ENCODE assay signal across 8 mouse cellular contexts in genomic region chr14:11555521-11556355, GRCm38 (mm10). TPM values are rescaled to one million over a fixed set of nuclear protein-coding genes. Genes with fewer than 3 reads are reported as not detected.
DNase-seq lines count a peak whose midpoint lies in the region; ATAC-seq and TF ChIP-seq lines count a peak whose summit lies in the region.

No protein-coding gene starts in this region.

- H3K27ac ChIP-seq in spleen, adult 2 months (ENCODE audit: insufficient read depth, low read length) = no peak overlapping the region
- H3K27ac ChIP-seq in embryonic facial prominence, embryonic 11.5 days (replicated peaks; ENCODE audit: low read depth, low read length) = 0 out of 2 replicates have a peak overlapping the region, but pooled peaks have one; percentile 4
- H3K27ac ChIP-seq in heart, embryonic 13.5 days (replicated peaks) = no peak overlapping the region
- H3K27ac ChIP-seq in liver, postnatal 0 days (ENCODE audit: low read depth) = no peak overlapping the region
- H3K27ac ChIP-seq in stomach, embryonic 14.5 days (ENCODE audit: low read length) = 0 out of 2 replicates have a peak overlapping the region, but pooled peaks have one; percentile 98

- TF ChIP-seq EP300 in liver, postnatal 0 days (IDR thresholded peaks at IDR 0.05; ENCODE audit: low read depth) = no peak

- DNase-seq in spleen, adult 2 months (ENCODE audit: low read depth in 1 of 2, low spot score in 2 of 2) = no peak
- DNase-seq in spleen, postnatal 36 days (ENCODE audit: low spot score in 2 of 2) = no peak
- peak; percentile 28 for DNase-seq in embryonic facial prominence, embryonic 11.5 days (ENCODE audit: low spot score)
- DNase-seq in kidney, postnatal 14 days = peak; percentile 24
- no peak for DNase-seq in liver, postnatal 0 days
- no peak for DNase-seq in urinary bladder, adult 2 months (ENCODE audit: low spot score)

- peak overlapping the region; percentile 96 for H3K9ac ChIP-seq in embryonic facial prominence, embryonic 11.5 days (replicated peaks; ENCODE audit: low read length)
- H3K9ac ChIP-seq in heart, embryonic 13.5 days = peak overlapping the region; percentile 96
- H3K9ac ChIP-seq in liver, postnatal 0 days (replicated peaks) = 0 out of 2 replicates have a peak overlapping the region, but pooled peaks have one; percentile 71
- peak overlapping the region; percentile 85 for H3K9ac ChIP-seq in stomach, embryonic 14.5 days (replicated peaks; ENCODE audit: low read depth, low read length)

- ATAC-seq in embryonic facial prominence, embryonic 11.5 days (replicated peaks; ENCODE audit: insufficient number of reproducible peaks, low FRiP score, low TSS enrichment, low read depth) = no peak
- no peak for ATAC-seq in heart, embryonic 13.5 days (ENCODE audit: extremely low read depth, insufficient number of reproducible peaks, low FRiP score, low TSS enrichment)
- ATAC-seq in liver, postnatal 0 days = no peak
- ATAC-seq in stomach, embryonic 14.5 days (ENCODE audit: insufficient number of reproducible peaks, insufficient read depth, low FRiP score, low read depth) = no peak

- H3K9me3 ChIP-seq in embryonic facial prominence, embryonic 11.5 days (replicated peaks; ENCODE audit: control insufficient read depth, low read length) = no peaks in the 10 kb centered on the region
- no peaks in the 10 kb centered on the region for H3K9me3 ChIP-seq in heart, embryonic 13.5 days
- no peaks in the 10 kb centered on the region for H3K9me3 ChIP-seq in liver, postnatal 0 days (ENCODE audit: low read length)
- no peaks in the 10 kb centered on the region for H3K9me3 ChIP-seq in stomach, embryonic 14.5 days (ENCODE audit: control insufficient read depth, low read depth, low read length)

- 8% methylated on average over 35 of the region's 35 CpGs for WGBS in spleen, adult 2 months
- under 1% methylated on average over 35 of the region's 35 CpGs for WGBS in embryonic facial prominence, embryonic 11.5 days
- WGBS in heart, embryonic 13.5 days = under 1% methylated on average over 35 of the region's 35 CpGs
- WGBS in liver, postnatal 0 days (ENCODE audit: insufficient replicate concordance) = 3% methylated on average over 35 of the region's 35 CpGs
- WGBS in stomach, embryonic 14.5 days = under 1% methylated on average over 35 of the region's 35 CpGs

- peak overlapping the region; percentile 21; the same call in 1 of the 2 replicates for H3K4me3 ChIP-seq in spleen, adult 2 months (ENCODE audit: extremely low read depth, insufficient read depth, insufficient read length)
- H3K4me3 ChIP-seq in embryonic facial prominence, embryonic 11.5 days (ENCODE audit: low read depth, low read length) = peak overlapping the region; percentile 83
- H3K4me3 ChIP-seq in heart, embryonic 13.5 days = peak overlapping the region; percentile 90
- H3K4me3 ChIP-seq in liver, postnatal 0 days (ENCODE audit: low read depth, low read length) = peak overlapping the region; percentile 60
- H3K4me3 ChIP-seq in stomach, embryonic 14.5 days (ENCODE audit: low read depth, low read length) = peak overlapping the region; percentile 84

- H3K27me3 ChIP-seq in spleen, adult 2 months (ENCODE audit: control insufficient read depth, insufficient read depth, low read length) = peaks cover 3% of the 10 kb centered on the region; the same call in 1 of the 2 replicates
- H3K27me3 ChIP-seq in embryonic facial prominence, embryonic 11.5 days (ENCODE audit: control insufficient read depth, insufficient read depth, low read length) = no peaks in the 10 kb centered on the region
- H3K27me3 ChIP-seq in heart, embryonic 13.5 days (replicated peaks) = no peaks in the 10 kb centered on the region
- H3K27me3 ChIP-seq in liver, postnatal 0 days (ENCODE audit: insufficient read depth, low read length) = peaks cover 30% of the 10 kb centered on the region
- no peaks in the 10 kb centered on the region for H3K27me3 ChIP-seq in stomach, embryonic 14.5 days (ENCODE audit: control insufficient read depth, insufficient read depth, low read length)

- no peak for TF ChIP-seq POLR2A in spleen, adult 2 months (IDR thresholded peaks at IDR 0.05; ENCODE audit: low read depth, low read length)

- no peaks in the 10 kb centered on the region for H3K36me3 ChIP-seq in spleen, adult 2 months (ENCODE audit: control insufficient read depth, insufficient read depth, low read length)
- H3K36me3 ChIP-seq in embryonic facial prominence, embryonic 11.5 days (replicated peaks; ENCODE audit: control insufficient read depth, insufficient read depth, low read depth, low read length) = no peaks in the 10 kb centered on the region
- no peaks in the 10 kb centered on the region for H3K36me3 ChIP-seq in heart, embryonic 13.5 days
- H3K36me3 ChIP-seq in liver, postnatal 0 days (replicated peaks; ENCODE audit: insufficient read depth, low read length) = no peaks in the 10 kb centered on the region
- H3K36me3 ChIP-seq in stomach, embryonic 14.5 days (ENCODE audit: control insufficient read depth, insufficient read depth, low read length) = no peaks in the 10 kb centered on the region

- TF ChIP-seq CTCF in spleen, adult 2 months (IDR thresholded peaks at IDR 0.05; ENCODE audit: extremely low read depth, insufficient read depth, insufficient read length, insufficient replicate concordance) = no peak
- no peak for TF ChIP-seq CTCF in liver, postnatal 0 days (IDR thresholded peaks at IDR 0.05; ENCODE audit: low read depth)

- no peaks in the 10 kb centered on the region; the same call in 1 of the 2 replicates for H3K4me1 ChIP-seq in spleen, adult 2 months (ENCODE audit: control insufficient read depth, insufficient read depth, insufficient read length)
- no peaks in the 10 kb centered on the region; the same call in 1 of the 2 replicates for H3K4me1 ChIP-seq in embryonic facial prominence, embryonic 11.5 days (ENCODE audit: control insufficient read depth, insufficient read depth, low read length)
- H3K4me1 ChIP-seq in heart, embryonic 13.5 days = peaks cover 30% of the 10 kb centered on the region
- H3K4me1 ChIP-seq in liver, postnatal 0 days (ENCODE audit: insufficient read depth) = peaks cover 5% of the 10 kb centered on the region; the same call in 1 of the 2 replicates
- peaks cover 17% of the 10 kb centered on the region for H3K4me1 ChIP-seq in stomach, embryonic 14.5 days (ENCODE audit: control insufficient read depth, insufficient read depth, low read length)

- peak overlapping the region; percentile 92 for H3K4me2 ChIP-seq in embryonic facial prominence, embryonic 11.5 days (ENCODE audit: low read depth, low read length)
- H3K4me2 ChIP-seq in heart, embryonic 13.5 days = peak overlapping the region; percentile 97
- H3K4me2 ChIP-seq in liver, postnatal 0 days (ENCODE audit: low read depth, low read length) = peak overlapping the region; percentile 85
- peak overlapping the region; percentile 98 for H3K4me2 ChIP-seq in stomach, embryonic 14.5 days (replicated peaks; ENCODE audit: low read depth, low read length)

RNA-seq across cellular contexts. Expression of gene Ptprg, which starts 2.4 kb away (rescaled TPM):
- 4.9 and 7.3 TPM in 2 replicates for polyA plus RNA-seq in spleen, adult 2 months (2012; rRNA removed)
- 28.7 TPM in 2 replicates for polyA plus RNA-seq in embryonic facial prominence, embryonic 11.5 days (2014; fragmentation: Nextera tagmentation; extraction: Ambion mirVana)
- 13.6 and 18.3 TPM in 2 replicates for polyA plus RNA-seq in heart, embryonic 13.5 days (2015; fragmentation: Nextera tagmentation; extraction: Ambion mirVana)
- polyA plus RNA-seq in liver, postnatal 0 days (2015; fragmentation: Nextera tagmentation; extraction: Ambion mirVana) = 1.7 and 2.7 TPM in 2 replicates
- polyA plus RNA-seq in stomach, embryonic 14.5 days (2014; fragmentation: Nextera tagmentation; extraction: Ambion mirVana) = 29.2 and 31.3 TPM in 2 replicates
- 11.6 and 16.2 TPM in 2 replicates for polyA plus RNA-seq in urinary bladder, adult 2 months (2012; rRNA removed)

Comparison
In these comparisons a context has a peak if more than half of its experiments do, and no peak if none do; other contexts are left out.
1. DNase-seq: peak in embryonic facial prominence, embryonic 11.5 days (single experiment) and kidney, postnatal 14 days (single experiment); none in spleen, adult 2 months (0 of 2), spleen, postnatal 36 days (0 of 2), liver, postnatal 0 days (single experiment) and urinary bladder, adult 2 months (single experiment).
2. H3K27ac ChIP-seq: peak in embryonic facial prominence, embryonic 11.5 days (single experiment) and stomach, embryonic 14.5 days (single experiment); none in spleen, adult 2 months (single experiment), heart, embryonic 13.5 days (single experiment) and liver, postnatal 0 days (single experiment).
3. H3K4me3 ChIP-seq: peak in every context shown above with its lines; median percentile 90 in heart, embryonic 13.5 days; 84 in stomach, embryonic 14.5 days; 83 in embryonic facial prominence, embryonic 11.5 days; 60 in liver, postnatal 0 days; 21 in spleen, adult 2 months.
4. Peak in every context shown above with its lines, with median percentiles within 50 percentile points of each other: H3K4me2 ChIP-seq and H3K9ac ChIP-seq.